Mouse (Mus musculus): Measurements from ENCODE around the gene Klhl10. TPM values are rescaled to one million over a fixed set of nuclear protein-coding genes. Genes with fewer than 3 reads are reported as not detected.
A peak's percentile ranks its signal among the peaks of the same experiment; 100 is the strongest.

Klhl10 gene
- polyA plus RNA-seq, 1 experiment from 2014 or later: 0.89 TPM

GRCm38 (mm10) chr11:100409686-100410085, 32.0 kb upstream of the Klhl10 start:
- WGBS: 88% methylated on average over 3 of the region's 3 CpGs
- no peak for ATAC-seq (ENCODE audit: low FRiP score, low read depth)
- Histone ChIP-seq H3K27me3 (peaks cover 25% of the 10 kb centered on the region), H3K27ac (replicated peaks) (no peak overlapping the region), H3K36me3 (peaks cover 3% of the 10 kb centered on the region; the same call in 1 of the 2 replicates), H3K9ac (replicated peaks) (no peak overlapping the region), H3K4me2 (replicated peaks) (no peak overlapping the region), H3K9me3 (no peaks in the 10 kb centered on the region), H3K4me1 (peaks cover 9% of the 10 kb centered on the region; the same call in 1 of the 2 replicates), H3K4me3 (no peak overlapping the region)

- no peak overlapping the region for H3K4me3 ChIP-seq
- H3K36me3 ChIP-seq: peaks cover 3% of the 10 kb centered on the region; the same call in 1 of the 2 replicates
- 84% methylated on average over 11 of the region's 11 CpGs for WGBS
- peaks cover 19% of the 10 kb centered on the region; the same call in 1 of the 2 replicates for H3K4me1 ChIP-seq
- H3K4me2 ChIP-seq (replicated peaks): no peak overlapping the region
- H3K27me3 ChIP-seq: peaks cover 45% of the 10 kb centered on the region
- H3K9me3 ChIP-seq: no peaks in the 10 kb centered on the region
- ATAC-seq (ENCODE audit: low FRiP score, low read depth): no peak
- no peak overlapping the region for H3K27ac ChIP-seq (replicated peaks)
- H3K9ac ChIP-seq (replicated peaks): no peak overlapping the region
Observed at GRCm38 (mm10) chr11:100411736-100412135, 30.0 kb upstream of the Klhl10 start.

- ATAC-seq (ENCODE audit: low FRiP score, low read depth): no peak
- Histone ChIP-seq H3K4me3 (peak overlapping the region; percentile 57), H3K4me2 (replicated peaks) (peak overlapping the region; percentile 63), H3K9ac (replicated peaks) (peak overlapping the region; percentile 67), H3K27me3 (peaks cover 53% of the 10 kb centered on the region), H3K9me3 (no peaks in the 10 kb centered on the region), H3K27ac (replicated peaks) (no peak overlapping the region), H3K4me1 (peaks cover 19% of the 10 kb centered on the region; the same call in 1 of the 2 replicates), H3K36me3 (peaks cover 3% of the 10 kb centered on the region; the same call in 1 of the 2 replicates)
- 80% methylated on average over 11 of the region's 11 CpGs for WGBS
Observed at GRCm38 (mm10) chr11:100413541-100413940, 28.2 kb upstream of the Klhl10 start.

GRCm38 (mm10) chr11:100414021-100414913, 27.4 kb upstream of the Klhl10 start, which contains the start of gene P3h4:
Gene P3h4 (minus strand): TSS chr11:100414836.
- Histone ChIP-seq H3K27me3 (peaks cover 53% of the 10 kb centered on the region), H3K4me3 (peak within 1 kb of the TSS; percentile 57), H3K4me2 (replicated peaks) (peak within 1 kb of the TSS; percentile 63), H3K9me3 (no peaks in the 10 kb centered on the region), H3K36me3 (peaks cover 3% of the 10 kb centered on the region; the same call in 1 of the 2 replicates), H3K27ac (replicated peaks) (peak within 1 kb of the TSS; percentile 68), H3K9ac (replicated peaks) (peak within 1 kb of the TSS; percentile 67), H3K4me1 (peaks cover 19% of the 10 kb centered on the region; the same call in 1 of the 2 replicates)
- peak; percentile 92 for ATAC-seq (ENCODE audit: low FRiP score, low read depth)
- WGBS: 2% methylated on average over 93 of the region's 93 CpGs

GRCm38 (mm10) chr11:100414914-100415822, 26.5 kb upstream of the Klhl10 start, which contains the start of gene Fkbp10:
Gene Fkbp10 (plus strand): TSS chr11:100415697.
- Histone ChIP-seq H3K9me3 (no peaks in the 10 kb centered on the region), H3K4me2 (replicated peaks) (peak within 1 kb of the TSS; percentile 63), H3K9ac (replicated peaks) (peak within 1 kb of the TSS; percentile 67), H3K4me3 (peak within 1 kb of the TSS; percentile 57), H3K27me3 (peaks cover 53% of the 10 kb centered on the region), H3K36me3 (peaks cover 3% of the 10 kb centered on the region; the same call in 1 of the 2 replicates), H3K27ac (replicated peaks) (peak within 1 kb of the TSS; percentile 68), H3K4me1 (peaks cover 19% of the 10 kb centered on the region; the same call in 1 of the 2 replicates)
- WGBS: under 1% methylated on average over 31 of the region's 31 CpGs
- ATAC-seq (ENCODE audit: low FRiP score, low read depth): 0 out of 2 replicates have a peak, but pooled peaks have one; percentile 9

GRCm38 (mm10) chr11:100421537-100421936, 20.2 kb upstream of the Klhl10 start:
- Histone ChIP-seq H3K4me2 (replicated peaks) (no peak overlapping the region), H3K4me1 (peaks cover 5% of the 10 kb centered on the region; the same call in 1 of the 2 replicates), H3K27me3 (peaks cover 10% of the 10 kb centered on the region), H3K27ac (replicated peaks) (no peak overlapping the region), H3K9ac (replicated peaks) (no peak overlapping the region), H3K4me3 (no peak overlapping the region), H3K9me3 (no peaks in the 10 kb centered on the region), H3K36me3 (no peaks in the 10 kb centered on the region)
- ATAC-seq (ENCODE audit: low FRiP score, low read depth): no peak
- 66% methylated on average over 8 of the region's 8 CpGs for WGBS

GRCm38 (mm10) chr11:100423836-100424235, 17.9 kb upstream of the Klhl10 start:
- H3K9me3 ChIP-seq: no peaks in the 10 kb centered on the region
- no peak overlapping the region for H3K27ac ChIP-seq (replicated peaks)
- no peaks in the 10 kb centered on the region for H3K27me3 ChIP-seq
- no peaks in the 10 kb centered on the region for H3K36me3 ChIP-seq
- peak overlapping the region; percentile 4; the same call in 1 of the 2 replicates for H3K9ac ChIP-seq (replicated peaks)
- no peak overlapping the region for H3K4me3 ChIP-seq
- H3K4me1 ChIP-seq: peaks cover 5% of the 10 kb centered on the region; the same call in 1 of the 2 replicates
- H3K4me2 ChIP-seq (replicated peaks): no peak overlapping the region
- no peak for ATAC-seq (ENCODE audit: low FRiP score, low read depth)
- 89% methylated on average over 7 of the region's 7 CpGs for WGBS

GRCm38 (mm10) chr11:100425851-100426250, 15.9 kb upstream of the Klhl10 start:
- ATAC-seq (ENCODE audit: low FRiP score, low read depth): no peak

GRCm38 (mm10) chr11:100426820-100427219, 14.9 kb upstream of the Klhl10 start:
- Histone ChIP-seq H3K36me3 (peaks cover 21% of the 10 kb centered on the region), H3K27ac (replicated peaks) (no peak overlapping the region), H3K4me1 (peaks cover 5% of the 10 kb centered on the region; the same call in 1 of the 2 replicates), H3K9ac (replicated peaks) (no peak overlapping the region), H3K27me3 (no peaks in the 10 kb centered on the region), H3K4me3 (no peak overlapping the region), H3K9me3 (no peaks in the 10 kb centered on the region), H3K4me2 (replicated peaks) (no peak overlapping the region)
- WGBS: 95% methylated on average over 3 of the region's 3 CpGs
- ATAC-seq (ENCODE audit: low FRiP score, low read depth): no peak

More at GRCm38 (mm10) chr11:100425851-100426250, 15.9 kb upstream of the Klhl10 start:
- Histone ChIP-seq H3K36me3 (peaks cover 17% of the 10 kb centered on the region), H3K4me3 (no peak overlapping the region), H3K27ac (replicated peaks) (no peak overlapping the region; the same call in 1 of the 2 replicates), H3K27me3 (no peaks in the 10 kb centered on the region), H3K9me3 (no peaks in the 10 kb centered on the region), H3K4me2 (replicated peaks) (no peak overlapping the region), H3K9ac (replicated peaks) (0 out of 2 replicates have a peak overlapping the region, but pooled peaks have one; percentile 20), H3K4me1 (peaks cover 5% of the 10 kb centered on the region; the same call in 1 of the 2 replicates)
- WGBS: 31% methylated on average over 7 of the region's 7 CpGs

GRCm38 (mm10) chr11:100428612-100429199, 13.0 kb upstream of the Klhl10 start:
- Histone ChIP-seq H3K4me3 (no peak overlapping the region), H3K4me2 (replicated peaks) (no peak overlapping the region), H3K27me3 (no peaks in the 10 kb centered on the region), H3K9me3 (no peaks in the 10 kb centered on the region), H3K27ac (replicated peaks) (no peak overlapping the region), H3K9ac (replicated peaks) (no peak overlapping the region), H3K4me1 (peaks cover 5% of the 10 kb centered on the region; the same call in 1 of the 2 replicates), H3K36me3 (peaks cover 33% of the 10 kb centered on the region)
- WGBS: 86% methylated on average over 9 of the region's 9 CpGs
- no peak for ATAC-seq (ENCODE audit: low FRiP score, low read depth)

GRCm38 (mm10) chr11:100430052-100430451, 11.7 kb upstream of the Klhl10 start:
- Histone ChIP-seq H3K9me3 (no peaks in the 10 kb centered on the region), H3K4me2 (replicated peaks) (no peak overlapping the region), H3K9ac (replicated peaks) (no peak overlapping the region), H3K27ac (replicated peaks) (no peak overlapping the region), H3K4me1 (peaks cover 5% of the 10 kb centered on the region; the same call in 1 of the 2 replicates), H3K27me3 (no peaks in the 10 kb centered on the region), H3K36me3 (peaks cover 33% of the 10 kb centered on the region), H3K4me3 (no peak overlapping the region)
- ATAC-seq (ENCODE audit: low FRiP score, low read depth): no peak
- WGBS: 92% methylated on average over 7 of the region's 7 CpGs
